15 mouse cellular contexts compared by ENCODE assay signal in the genomic region with DNA sequence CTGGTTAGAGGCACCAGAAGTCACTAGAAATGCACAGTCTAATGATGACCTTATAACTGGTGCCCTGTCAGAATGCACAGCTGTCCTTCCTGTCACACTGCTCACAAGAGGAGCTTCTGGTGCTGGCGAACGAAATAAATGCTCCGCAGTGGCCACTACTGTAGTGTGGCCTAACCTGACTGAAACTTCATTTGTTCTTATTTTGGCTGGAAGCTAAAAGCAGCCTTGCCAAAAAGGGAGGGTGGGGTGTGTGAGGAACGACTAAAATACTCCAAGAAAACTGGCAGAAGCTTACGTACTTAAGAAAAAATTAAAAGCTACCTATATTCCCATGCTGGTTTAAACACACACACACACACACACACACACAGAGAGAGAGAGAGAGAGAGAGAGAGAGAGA. TPM values are rescaled to one million over a fixed set of nuclear protein-coding genes. Genes with fewer than 3 reads are reported as not detected.
A peak's percentile ranks its signal among the peaks of the same experiment; 100 is the strongest.
DNase-seq lines count a peak whose midpoint lies in the region; TF ChIP-seq lines count a peak whose summit lies in the region.
"Had no signal": no experiment of that assay in that cellular context is flagged by ENCODE, and none has a peak within 500 bp of the region (broad histone marks: within the 10 kb centered on the region; RNA-seq: fewer than 3 reads in every experiment).

No protein-coding gene starts in this region.

- H3K27ac ChIP-seq in gastrocnemius, adult 2 months, result peak overlapping the region; percentile 85
- H3K27ac ChIP-seq in layer of hippocampus, adult 2 months, result peak overlapping the region; percentile 36; the same call in 1 of the 2 replicates
- H3K27ac ChIP-seq: heart, embryonic 15.5 days; liver, embryonic 13.5 days had no signal

- no peak for DNase-seq in gastrocnemius, adult 2 months
- DNase-seq in gastrocnemius, postnatal 10 days, result no peak
- DNase-seq in layer of hippocampus, adult 2 months (ENCODE audit: low spot score in 2 of 2), result no peak
- no peak for DNase-seq in layer of hippocampus, adult 9-10 months (ENCODE audit: low spot score)
- peak; percentile 19 to 73 for DNase-seq in frontal cortex, postnatal 36 days (ENCODE audit: low spot score in 2 of 2)
- DNase-seq in right cerebral cortex, adult 2 months (ENCODE audit: low spot score in 2 of 2), result peak; percentile 28 to 41
- DNase-seq in thymus, postnatal 0 days (ENCODE audit: low spot score), result no peak
- no peak for DNase-seq in cerebellum, postnatal 36 days
- DNase-seq: B cell, adult 2 months; kidney, adult 11 months; liver, embryonic 13.5 days had no signal

- intact Hi-C loops in gastrocnemius, adult 2 months (cut with DNase I), result no loop called here

- no peak for TF ChIP-seq CTCF in gastrocnemius, adult 2 months (IDR thresholded peaks at IDR 0.05)
- TF ChIP-seq CTCF in layer of hippocampus, adult 2 months (conservative IDR thresholded peaks at IDR 0.05), result no peak

- H3K4me3 ChIP-seq in gastrocnemius, adult 2 months, result no peak overlapping the region
- H3K4me3 ChIP-seq in layer of hippocampus, adult 2 months, result no peak overlapping the region
- H3K4me3 ChIP-seq: heart, embryonic 15.5 days; liver, embryonic 13.5 days had no signal

RNA-seq across cellular contexts. Expression of gene Sos1, which starts 53.4 kb away (rescaled TPM):
- 10 to 100 TPM; 14.1 to 18.2 TPM for total RNA-seq in gastrocnemius, adult 2 months (2021)
- total RNA-seq in gastrocnemius, postnatal 10 days (2021), result 10 to 100 TPM; 14.4 to 17.6 TPM
- 10 to 100 TPM; 35.2 to 36.8 TPM for total RNA-seq in layer of hippocampus, adult 2 months (2021)
- 3.2 and 3.8 TPM in 2 replicates for polyA plus RNA-seq in thymus, postnatal 0 days (2015; fragmentation: Nextera tagmentation; extraction: Ambion mirVana)

RNA-seq across cellular contexts. Expression of gene Gm10190, which starts 53.6 kb away (rescaled TPM):
- not detected for total RNA-seq in gastrocnemius, adult 2 months (2021)
- under 1 TPM in 1 of 2 experiments, not detected in 1; 0.96 TPM for total RNA-seq in gastrocnemius, postnatal 10 days (2021)
- total RNA-seq in layer of hippocampus, adult 2 months (2021), result 1 to 10 TPM in 1 of 2 experiments, not detected in 1; 1.5 TPM
- 1.5 and 1.6 TPM in 2 replicates for polyA plus RNA-seq in thymus, postnatal 0 days (2015; fragmentation: Nextera tagmentation; extraction: Ambion mirVana)
- total RNA-seq: common myeloid progenitor, adult 5-6 weeks; megakaryocyte progenitor cell, adult 5-6 weeks; MEL had no signal
- polyA plus RNA-seq: liver, embryonic 13.5 days had no signal

Comparison
In these comparisons a context has a peak if more than half of its experiments do, and no peak if none do; other contexts are left out.
1. DNase-seq: peak in frontal cortex, postnatal 36 days (2 of 2) and right cerebral cortex, adult 2 months (2 of 2); none in gastrocnemius, adult 2 months (single experiment), gastrocnemius, postnatal 10 days (single experiment), layer of hippocampus, adult 2 months (0 of 2), layer of hippocampus, adult 9-10 months (single experiment), thymus, postnatal 0 days (single experiment) and cerebellum, postnatal 36 days (0 of 2).